Mouse (Mus musculus) ovary, adult 2 months (tissue): Measurements from ENCODE around the gene Gnmt. TPM values are rescaled to one million over a fixed set of nuclear protein-coding genes. Genes with fewer than 3 reads are reported as not detected.

ENCODE experiments used
- polyA plus RNA-seq: library from polyadenylated mRNA; depleted of rRNA; stranded (reverse); fragments of >200 nt; gene quantifications from 2 replicates; pipeline ENCODE4 v1.2.3, GENCODE M21; 2012; rRNA removed

Gnmt gene
- polyA plus RNA-seq = 3.6 and 8.5 TPM in 2 replicates

GRCm38 (mm10) chr17:46728904-46729318 lies at the start of gene Gnmt:
Gene Gnmt (minus strand): TSS chr17:46729168.

GRCm38 (mm10) chr17:46772404-46773277 lies 43.7 kb upstream of the Gnmt start, which contains the start of gene 2310039H08Rik:
Gene 2310039H08Rik (plus strand): TSS chr17:46772635.

GRCm38 (mm10) chr17:46763544-46763943 lies 34.6 kb upstream of the Gnmt start, which contains the start of gene Ptcra:
Gene Ptcra (minus strand): TSS chr17:46763712.

GRCm38 (mm10) chr17:46751794-46752556 lies 23.0 kb upstream of the Gnmt start, which contains the start of gene Cnpy3:
Gene Cnpy3 (minus strand): TSS chr17:46752214.

GRCm38 (mm10) chr17:46710959-46711597 lies 17.9 kb downstream of the Gnmt start, which contains the start of gene Pex6:
Gene Pex6 (plus strand): TSS chr17:46711463.

GRCm38 (mm10) chr17:46704887-46705835 lies 23.8 kb downstream of the Gnmt start, which contains the start of gene Ppp2r5d:
Gene Ppp2r5d (minus strand): TSS chr17:46705111.

GRCm38 (mm10) chr17:46680760-46681373 lies 48.1 kb downstream of the Gnmt start, which contains the start of gene Klhdc3:
Gene Klhdc3 (minus strand): TSS chr17:46680914.

GRCm38 (mm10) chr17:46678416-46678815 lies 50.6 kb downstream of the Gnmt start, which contains the start of gene Mea1:
Gene Mea1 (plus strand): TSS chr17:46678793.

Other genes with a start within 250 kb of the Gnmt start
- gene Ttbk1, start 241.5 kb downstream of the Gnmt start, polyA plus RNA-seq = 0.33 and 0.38 TPM in 2 replicates
- gene Dnph1, start 232.5 kb downstream of the Gnmt start, polyA plus RNA-seq = 14.5 and 20.1 TPM in 2 replicates
- 50.0 and 51.9 TPM in 2 replicates for gene Cul9, start 182.8 kb downstream of the Gnmt start, polyA plus RNA-seq
- 385 and 401 TPM in 2 replicates for gene Srf, start 173.0 kb downstream of the Gnmt start, polyA plus RNA-seq
- 76.6 and 82.6 TPM in 2 replicates for gene Ptk7, start 99.7 kb downstream of the Gnmt start, polyA plus RNA-seq
- gene Klc4, start 83.1 kb downstream of the Gnmt start, polyA plus RNA-seq = 31.2 and 40.1 TPM in 2 replicates
- gene Mrpl2, start 82.9 kb downstream of the Gnmt start, polyA plus RNA-seq = 113 and 159 TPM in 2 replicates
- gene Cul7, start 78.8 kb downstream of the Gnmt start, polyA plus RNA-seq = 110 and 114 TPM in 2 replicates
- gene Rrp36, start 54.8 kb downstream of the Gnmt start, polyA plus RNA-seq = 41.9 and 48.7 TPM in 2 replicates
- gene Mea1, start 50.4 kb downstream of the Gnmt start, polyA plus RNA-seq = 53.1 and 64.5 TPM in 2 replicates
- 121 and 137 TPM in 2 replicates for gene Klhdc3, start 48.3 kb downstream of the Gnmt start, polyA plus RNA-seq
- gene Ppp2r5d, start 24.1 kb downstream of the Gnmt start, polyA plus RNA-seq = 58.2 and 71.4 TPM in 2 replicates
- 117 and 140 TPM in 2 replicates for gene Pex6, start 17.7 kb downstream of the Gnmt start, polyA plus RNA-seq
- 54.0 and 61.7 TPM in 2 replicates for gene Cnpy3, start 23.0 kb upstream of the Gnmt start, polyA plus RNA-seq
- gene Ptcra, start 34.5 kb upstream of the Gnmt start, polyA plus RNA-seq = 0.10 and 0.12 TPM in 2 replicates
- gene 2310039H08Rik, start 43.5 kb upstream of the Gnmt start, polyA plus RNA-seq = 166 and 205 TPM in 2 replicates
- gene Rpl7l1, start 53.5 kb upstream of the Gnmt start, polyA plus RNA-seq = 15.6 and 18.1 TPM in 2 replicates
- gene Bicral, start 129.3 kb upstream of the Gnmt start, polyA plus RNA-seq = 6.5 and 8.3 TPM in 2 replicates
- gene Tbcc, start 161.5 kb upstream of the Gnmt start, polyA plus RNA-seq = 40.5 and 41.2 TPM in 2 replicates
- gene Prph2, start 181.3 kb upstream of the Gnmt start, polyA plus RNA-seq = not detected in 2 replicates